9 mouse cellular contexts compared by ENCODE assay signal in the genomic region with DNA sequence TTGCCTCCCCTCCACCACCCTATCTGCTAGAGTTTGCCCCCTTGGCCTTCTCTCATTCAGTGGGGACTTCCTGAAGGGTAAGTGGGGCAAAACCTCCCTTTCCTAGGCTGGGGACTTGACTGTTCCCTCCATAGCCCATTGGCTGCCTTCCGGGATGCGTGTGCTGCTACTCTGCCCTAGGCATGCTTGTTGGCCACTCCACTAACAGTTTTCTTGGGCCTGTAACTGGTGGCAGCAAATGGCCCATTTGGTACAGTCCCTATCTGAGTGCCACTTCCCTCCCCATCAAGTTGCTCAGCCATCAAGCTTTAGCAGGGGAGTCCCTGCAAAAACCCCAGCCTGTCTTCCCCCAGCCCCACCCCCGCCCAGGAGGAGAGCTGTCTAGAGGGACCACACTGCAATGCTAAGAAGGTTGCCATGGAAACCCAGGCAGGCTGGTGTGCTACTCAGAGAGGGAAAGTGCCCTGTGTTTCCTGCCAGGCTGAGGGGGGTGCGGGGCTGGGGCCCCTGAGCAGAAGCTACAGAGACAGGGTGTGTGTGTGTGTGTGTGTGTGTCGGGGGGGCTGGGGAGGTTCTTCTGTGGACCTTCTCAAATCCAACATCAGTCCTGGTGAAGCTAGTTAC. TPM values are rescaled to one million over a fixed set of nuclear protein-coding genes. Genes with fewer than 3 reads are reported as not detected.
A peak's percentile ranks its signal among the peaks of the same experiment; 100 is the strongest.
DNase-seq lines count a peak whose midpoint lies in the region; ATAC-seq lines count a peak whose summit lies in the region.
"Had no signal": no experiment of that assay in that cellular context is flagged by ENCODE, and none has a peak within 500 bp of the region (broad histone marks: within the 10 kb centered on the region; RNA-seq: fewer than 3 reads in every experiment).

No protein-coding gene starts in this region.

- peak; percentile 89 for ATAC-seq in forebrain, embryonic 14.5 days
- no peak for ATAC-seq in megakaryocyte-erythroid progenitor cell, adult 5-6 weeks (replicated peaks; ENCODE audit: low FRiP score, low TSS enrichment, poor library complexity, severe bottlenecking)

- H3K4me2 ChIP-seq in forebrain, embryonic 14.5 days (ENCODE audit: low read length) = no peak overlapping the region
- H3K4me2 ChIP-seq: limb, embryonic 15.5 days had no signal

- no peak overlapping the region for H3K4me3 ChIP-seq in forebrain, embryonic 14.5 days (ENCODE audit: low read depth, low read length)
- H3K4me3 ChIP-seq: gastrocnemius, adult 2 months; limb, embryonic 15.5 days had no signal

- 30% methylated on average over 5 of the region's 5 CpGs for WGBS in forebrain, embryonic 14.5 days

- no peaks in the 10 kb centered on the region for H3K27me3 ChIP-seq in forebrain, embryonic 14.5 days (replicated peaks; ENCODE audit: control insufficient read depth, insufficient read depth, low read length)
- no peaks in the 10 kb centered on the region for H3K27me3 ChIP-seq in splenic B cell, adult 2 months (ENCODE audit: control insufficient read depth, insufficient read depth, low read length, poor library complexity, severe bottlenecking)
- H3K27me3 ChIP-seq: limb, embryonic 15.5 days had no signal

- H3K36me3 ChIP-seq in forebrain, embryonic 14.5 days (ENCODE audit: control insufficient read depth, insufficient read depth, low read length) = no peaks in the 10 kb centered on the region
- no peaks in the 10 kb centered on the region for H3K36me3 ChIP-seq in splenic B cell, adult 2 months (ENCODE audit: control insufficient read depth, insufficient read depth, low read length, poor library complexity, severe bottlenecking)
- H3K36me3 ChIP-seq: limb, embryonic 15.5 days had no signal

- peak; percentile 93 for DNase-seq in brain, adult 2 months (ENCODE audit: low read depth, low spot score)
- peak; percentile 89 for DNase-seq in forebrain, embryonic 14.5 days (ENCODE audit: low spot score)
- DNase-seq in left cerebral cortex, postnatal 4 days = peak; percentile 47
- DNase-seq in splenic B cell, adult 2 months (ENCODE audit: low read depth, low spot score) = peak; percentile 26
- no peak for DNase-seq in heart, postnatal 4 days
- no peak for DNase-seq in kidney, postnatal 4 days
- DNase-seq: gastrocnemius, adult 2 months had no signal

- H3K4me1 ChIP-seq in forebrain, embryonic 14.5 days (ENCODE audit: control insufficient read depth, insufficient read depth, low read length) = peaks cover 31% of the 10 kb centered on the region

- intact Hi-C loops in left cerebral cortex, postnatal 4 days (cut with DNase I) = no loop called here

- H3K9ac ChIP-seq in forebrain, embryonic 14.5 days (ENCODE audit: low read length) = no peak overlapping the region
- H3K9ac ChIP-seq: limb, embryonic 15.5 days had no signal

- no peak overlapping the region; the same call in 1 of the 2 replicates for H3K27ac ChIP-seq in forebrain, embryonic 14.5 days (ENCODE audit: low read depth, low read length)
- H3K27ac ChIP-seq: gastrocnemius, adult 2 months; limb, embryonic 15.5 days had no signal

- H3K9me3 ChIP-seq in forebrain, embryonic 14.5 days (replicated peaks; ENCODE audit: control insufficient read depth, low read length) = no peaks in the 10 kb centered on the region
- H3K9me3 ChIP-seq: limb, embryonic 15.5 days had no signal

RNA-seq across cellular contexts. Expression of a gene that starts 27.5 kb away (rescaled TPM):
- 8.1 and 9.0 TPM in 2 replicates for polyA plus RNA-seq in forebrain, embryonic 14.5 days (2014; fragmentation: Nextera tagmentation; extraction: Ambion mirVana)
- 10 to 100 TPM; 74.4 to 75.8 TPM for total RNA-seq in left cerebral cortex, postnatal 4 days (2021)
- under 1 TPM; 0.21 to 0.29 TPM for total RNA-seq in heart, postnatal 4 days (2021)
- total RNA-seq in megakaryocyte-erythroid progenitor cell, adult 5-6 weeks (2014; fragmentation: Nextera tagmentation) = not detected in 2 replicates
- total RNA-seq in megakaryocyte-erythroid progenitor cell, adult 5-6 weeks (2017) = not detected in 2 replicates

RNA-seq across cellular contexts. Expression of a gene that starts 42.7 kb away (rescaled TPM):
- polyA plus RNA-seq in forebrain, embryonic 14.5 days (2014; fragmentation: Nextera tagmentation; extraction: Ambion mirVana) = 36.5 and 41.4 TPM in 2 replicates
- 10 to 100 TPM; 20.3 to 23.0 TPM for total RNA-seq in left cerebral cortex, postnatal 4 days (2021)
- 1 to 10 TPM; 7.8 to 8.5 TPM for total RNA-seq in heart, postnatal 4 days (2021)
- total RNA-seq in megakaryocyte-erythroid progenitor cell, adult 5-6 weeks (2014; fragmentation: Nextera tagmentation) = 6.9 and 13.5 TPM in 2 replicates
- total RNA-seq in megakaryocyte-erythroid progenitor cell, adult 5-6 weeks (2017) = 13.2 and 29.9 TPM in 2 replicates

RNA-seq across cellular contexts. Expression of a gene that starts 50.7 kb away (rescaled TPM):
- 120 and 123 TPM in 2 replicates for polyA plus RNA-seq in forebrain, embryonic 14.5 days (2014; fragmentation: Nextera tagmentation; extraction: Ambion mirVana)
- 10 to 100 TPM; 43.1 to 55.8 TPM for total RNA-seq in left cerebral cortex, postnatal 4 days (2021)
- total RNA-seq in heart, postnatal 4 days (2021) = 10 to 100 TPM; 90.3 to 96.0 TPM
- 66.1 and 69.9 TPM in 2 replicates for total RNA-seq in megakaryocyte-erythroid progenitor cell, adult 5-6 weeks (2014; fragmentation: Nextera tagmentation)
- total RNA-seq in megakaryocyte-erythroid progenitor cell, adult 5-6 weeks (2017) = 39.0 and 74.5 TPM in 2 replicates

Comparison
In these comparisons a context has a peak if more than half of its experiments do, and no peak if none do; other contexts are left out.
1. DNase-seq: peak in brain, adult 2 months (single experiment), forebrain, embryonic 14.5 days (single experiment), left cerebral cortex, postnatal 4 days (single experiment) and splenic B cell, adult 2 months (single experiment); none in heart, postnatal 4 days (single experiment) and kidney, postnatal 4 days (0 of 2).
2. RNA of a gene that starts 27.5 kb away (total RNA-seq): 74.4 to 75.8 TPM in left cerebral cortex, postnatal 4 days; 0.21 to 0.29 TPM in heart, postnatal 4 days and not detected in megakaryocyte-erythroid progenitor cell, adult 5-6 weeks; every median in the first group is over 10 times any median in the second.